Mouse (Mus musculus) brain, embryonic 14.5 days (tissue): ENCODE data around the gene Ndufa10.

Source experiments
- CTCF ChIP-seq: fragments of 200-500 bp; IDR thresholded peaks from 2 replicates; pipeline ENCODE4 v1.5.1; 2012; ENCODE audit warnings: inconsistent platforms, mild to moderate bottlenecking, moderate library complexity, borderline replicate concordance; ENCODE audit not compliant: insufficient read depth, insufficient read length; ENCODE audit errors: extremely low read depth
- POLR2A ChIP-seq: fragments of 200-500 bp; IDR thresholded peaks from 2 replicates; pipeline ENCODE4 v1.6.1; 2012; ENCODE audit warnings: mild to moderate bottlenecking, inconsistent platforms, borderline replicate concordance; ENCODE audit not compliant: poor library complexity, insufficient read depth, insufficient read length, severe bottlenecking; ENCODE audit errors: extremely low read depth

DNA sequence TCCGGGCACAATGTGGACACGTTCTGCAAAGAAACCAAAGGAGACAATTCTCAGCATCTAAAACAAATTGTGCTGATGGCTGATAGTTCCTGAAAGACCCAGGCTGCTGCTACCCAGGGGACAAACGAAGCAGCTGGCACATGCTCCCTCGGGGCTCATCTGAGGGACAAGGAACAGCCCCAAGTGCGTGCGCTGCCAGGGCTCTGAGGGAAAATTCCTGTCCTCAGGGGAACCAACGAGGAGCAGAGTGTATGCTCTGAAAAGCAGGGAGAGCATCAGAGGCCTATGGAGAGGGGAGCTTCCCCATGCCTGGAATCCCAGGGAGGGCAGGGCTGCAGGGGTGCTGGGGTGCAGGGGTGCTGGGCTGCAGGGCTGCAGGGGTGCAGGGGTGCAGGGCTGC is 48.9 kb downstream of the Ndufa10 start:
- no peak for TF ChIP-seq POLR2A
- TF ChIP-seq CTCF, result no peak
